Mouse (Mus musculus): ENCODE measurements around the gene Sox5. TPM values are rescaled to one million over a fixed set of nuclear protein-coding genes. Genes with fewer than 3 reads are reported as not detected.
A peak's percentile ranks its signal among the peaks of the same experiment; 100 is the strongest.

Sox5 gene
- polyA plus RNA-seq, 1 experiment from 2014 or later: 34.6 TPM

DNA sequence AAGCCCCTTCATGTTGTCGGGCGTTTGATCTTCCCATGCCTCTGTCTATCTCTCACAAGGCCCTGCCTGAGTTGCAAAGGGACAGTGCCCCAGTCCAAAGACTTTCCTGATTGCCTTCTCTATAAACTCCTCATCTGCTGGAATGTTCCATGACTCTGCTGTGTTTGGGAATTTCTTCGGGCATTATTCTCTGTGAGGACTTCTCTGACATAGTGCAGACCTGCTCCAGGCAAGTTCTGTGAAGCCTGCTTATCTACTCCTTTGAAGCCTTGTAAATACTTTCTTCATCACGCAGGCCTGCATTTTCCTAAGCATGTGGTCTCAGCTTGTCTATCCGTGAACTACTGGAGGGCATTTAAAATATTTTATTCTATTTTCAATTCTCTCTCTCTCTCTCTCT is 914.7 kb downstream of the Sox5 start:
- no peaks in the 10 kb centered on the region for H3K36me3 ChIP-seq (ENCODE audit: control insufficient read depth, insufficient read depth, low read length)
- no peak overlapping the region for H3K4me3 ChIP-seq (ENCODE audit: low read depth, low read length)
- H3K9ac ChIP-seq (replicated peaks; ENCODE audit: low read depth, low read length): no peak overlapping the region
- H3K9me3 ChIP-seq (ENCODE audit: control insufficient read depth, low read length): no peaks in the 10 kb centered on the region
- ATAC-seq (ENCODE audit: low read depth): no peak
- H3K27ac ChIP-seq (ENCODE audit: low read depth, low read length): no peak overlapping the region
- no peaks in the 10 kb centered on the region for H3K27me3 ChIP-seq (ENCODE audit: control insufficient read depth, insufficient read depth, low read length)
- WGBS: 78% methylated on average over 5 of the region's 5 CpGs
- H3K4me2 ChIP-seq (ENCODE audit: low read depth, low read length): no peak overlapping the region
- no peaks in the 10 kb centered on the region for H3K4me1 ChIP-seq (ENCODE audit: control insufficient read depth, insufficient read depth, low read length)

DNA sequence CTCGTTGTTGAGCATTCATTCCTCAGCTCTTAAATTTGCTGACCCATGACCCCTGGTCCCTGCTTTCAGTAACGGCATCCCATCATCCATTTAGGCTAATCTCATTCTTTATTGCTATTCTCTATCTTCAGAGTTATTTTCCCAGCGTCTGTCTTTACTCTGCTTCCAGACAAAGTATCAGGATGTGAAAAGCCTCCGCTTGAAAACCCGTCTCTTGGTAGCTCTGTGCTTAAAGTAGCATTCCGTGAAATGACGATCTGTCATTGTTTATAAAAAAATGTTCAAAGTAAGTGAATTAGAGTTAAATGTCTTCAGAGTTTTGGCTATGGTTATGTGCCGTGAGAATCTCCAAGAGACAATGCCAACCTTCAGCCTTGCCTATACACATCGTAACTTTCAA is 915.2 kb downstream of the Sox5 start:
- Histone ChIP-seq H3K9me3 (ENCODE audit: control insufficient read depth, low read length) (no peaks in the 10 kb centered on the region), H3K4me3 (ENCODE audit: low read depth, low read length) (no peak overlapping the region), H3K36me3 (ENCODE audit: control insufficient read depth, insufficient read depth, low read length) (no peaks in the 10 kb centered on the region), H3K9ac (replicated peaks; ENCODE audit: low read depth, low read length) (no peak overlapping the region), H3K4me2 (ENCODE audit: low read depth, low read length) (no peak overlapping the region), H3K27ac (ENCODE audit: low read depth, low read length) (no peak overlapping the region), H3K27me3 (ENCODE audit: control insufficient read depth, insufficient read depth, low read length) (no peaks in the 10 kb centered on the region), H3K4me1 (ENCODE audit: control insufficient read depth, insufficient read depth, low read length) (no peaks in the 10 kb centered on the region)
- no peak for ATAC-seq (ENCODE audit: low read depth)
- WGBS: 78% methylated on average over 9 of the region's 9 CpGs

DNA sequence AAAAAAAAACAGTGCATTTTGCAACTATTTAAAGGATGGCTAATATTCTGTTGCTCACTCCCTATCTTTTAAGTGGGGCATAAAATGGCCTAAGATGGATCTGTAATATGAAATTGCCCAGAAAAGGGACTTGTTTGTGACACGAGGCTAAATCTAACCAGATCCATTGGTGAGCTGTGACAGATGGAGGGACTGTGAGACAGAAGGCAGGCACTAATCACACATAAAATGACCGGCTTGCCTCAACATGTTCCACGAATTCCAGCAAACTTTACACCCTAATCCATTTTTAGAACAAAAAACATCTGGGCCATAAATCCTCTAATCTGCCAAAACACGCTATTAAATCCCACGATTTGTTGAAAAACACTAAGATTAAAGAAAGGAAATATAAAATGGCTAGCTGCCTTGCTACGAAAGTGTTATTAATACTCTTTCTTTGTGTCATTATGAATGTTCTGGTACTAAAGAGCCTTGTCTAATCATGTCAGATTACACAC is 919.1 kb downstream of the Sox5 start:
- H3K9ac ChIP-seq (replicated peaks; ENCODE audit: low read depth, low read length): no peak overlapping the region
- 62% methylated on average over 6 of the region's 6 CpGs for WGBS
- H3K27ac ChIP-seq (ENCODE audit: low read depth, low read length): no peak overlapping the region
- H3K27me3 ChIP-seq (ENCODE audit: control insufficient read depth, insufficient read depth, low read length): no peaks in the 10 kb centered on the region
- no peak overlapping the region for H3K4me3 ChIP-seq (ENCODE audit: low read depth, low read length)
- H3K4me1 ChIP-seq (ENCODE audit: control insufficient read depth, insufficient read depth, low read length): no peaks in the 10 kb centered on the region
- H3K4me2 ChIP-seq (ENCODE audit: low read depth, low read length): no peak overlapping the region
- ATAC-seq (ENCODE audit: low read depth): no peak
- no peaks in the 10 kb centered on the region for H3K36me3 ChIP-seq (ENCODE audit: control insufficient read depth, insufficient read depth, low read length)
- no peaks in the 10 kb centered on the region for H3K9me3 ChIP-seq (ENCODE audit: control insufficient read depth, low read length)

DNA sequence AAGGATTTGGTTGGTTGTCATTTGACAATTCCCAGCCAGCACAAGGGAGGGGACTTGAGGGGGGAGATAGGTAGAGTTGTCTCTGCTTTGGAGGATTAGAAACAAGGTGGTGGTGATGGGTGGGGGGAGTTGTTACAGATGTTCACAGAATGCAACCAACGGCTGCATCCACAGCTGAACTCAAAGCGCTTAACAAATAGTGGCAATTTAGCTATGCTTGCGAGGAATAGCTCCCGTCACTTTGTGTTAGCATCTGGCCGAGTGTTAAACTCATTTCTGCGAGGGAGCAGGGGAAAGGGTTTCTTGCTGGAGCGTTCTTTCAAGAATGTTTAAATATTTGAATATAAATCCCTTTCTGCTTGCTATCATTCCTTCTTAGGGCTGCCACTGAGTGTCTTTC is 921.7 kb downstream of the Sox5 start:
- Histone ChIP-seq H3K4me1 (ENCODE audit: control insufficient read depth, insufficient read depth, low read length) (no peaks in the 10 kb centered on the region; the same call in 1 of the 2 replicates), H3K36me3 (ENCODE audit: control insufficient read depth, insufficient read depth, low read length) (no peaks in the 10 kb centered on the region), H3K27me3 (ENCODE audit: control insufficient read depth, insufficient read depth, low read length) (no peaks in the 10 kb centered on the region), H3K4me2 (ENCODE audit: low read depth, low read length) (no peak overlapping the region), H3K9me3 (ENCODE audit: control insufficient read depth, low read length) (no peaks in the 10 kb centered on the region), H3K9ac (replicated peaks; ENCODE audit: low read depth, low read length) (no peak overlapping the region), H3K4me3 (ENCODE audit: low read depth, low read length) (no peak overlapping the region), H3K27ac (ENCODE audit: low read depth, low read length) (no peak overlapping the region)
- no peak for ATAC-seq (ENCODE audit: low read depth)
- WGBS: 80% methylated on average over 7 of the region's 7 CpGs

DNA sequence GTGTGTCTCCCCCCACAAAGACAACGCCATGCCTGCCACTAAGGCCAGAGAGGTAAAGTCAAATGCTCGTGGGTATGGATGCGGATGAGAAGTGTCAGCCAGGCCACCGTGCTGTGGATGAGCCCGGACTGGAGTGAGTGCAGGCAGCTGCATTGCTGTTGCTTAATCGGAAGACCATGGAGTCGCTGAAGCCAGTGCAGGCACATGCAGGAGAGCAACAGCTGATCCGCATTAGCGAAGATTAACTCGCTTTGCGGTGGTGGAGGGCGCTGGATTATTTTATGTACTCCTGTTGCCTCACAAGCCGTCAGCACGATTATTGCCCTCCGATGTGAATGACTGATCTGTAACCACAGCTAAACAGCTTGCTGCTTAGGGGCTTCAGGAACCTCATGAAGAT is 922.2 kb downstream of the Sox5 start:
- H3K27me3 ChIP-seq (ENCODE audit: control insufficient read depth, insufficient read depth, low read length): no peaks in the 10 kb centered on the region
- H3K27ac ChIP-seq (ENCODE audit: low read depth, low read length): no peak overlapping the region
- H3K9ac ChIP-seq (replicated peaks; ENCODE audit: low read depth, low read length): no peak overlapping the region
- no peak overlapping the region for H3K4me2 ChIP-seq (ENCODE audit: low read depth, low read length)
- no peaks in the 10 kb centered on the region for H3K9me3 ChIP-seq (ENCODE audit: control insufficient read depth, low read length)
- WGBS: 82% methylated on average over 15 of the region's 15 CpGs
- no peaks in the 10 kb centered on the region; the same call in 1 of the 2 replicates for H3K4me1 ChIP-seq (ENCODE audit: control insufficient read depth, insufficient read depth, low read length)
- no peaks in the 10 kb centered on the region for H3K36me3 ChIP-seq (ENCODE audit: control insufficient read depth, insufficient read depth, low read length)
- no peak overlapping the region for H3K4me3 ChIP-seq (ENCODE audit: low read depth, low read length)
- no peak for ATAC-seq (ENCODE audit: low read depth)

DNA sequence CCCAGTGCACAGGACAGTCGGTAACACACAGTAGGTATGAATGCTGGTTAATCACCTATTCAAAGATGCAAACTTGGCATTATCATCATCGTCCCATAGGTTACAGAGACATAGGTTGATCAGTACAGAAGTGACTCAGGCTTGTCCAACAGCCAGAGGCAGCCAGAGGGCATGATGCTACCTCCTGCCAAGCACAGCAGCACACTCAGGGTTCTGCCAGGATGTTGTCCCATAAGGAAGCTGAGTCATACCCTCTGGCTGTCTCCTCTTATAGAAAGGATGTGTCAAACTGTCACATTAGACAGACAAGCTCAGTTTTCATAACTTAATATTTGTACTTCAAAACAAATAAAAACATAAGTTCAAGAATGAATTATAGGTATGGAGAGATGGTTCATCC is 923.2 kb downstream of the Sox5 start:
- H3K9ac ChIP-seq (replicated peaks; ENCODE audit: low read depth, low read length): no peak overlapping the region
- WGBS: 93% methylated on average over 2 of the region's 2 CpGs
- ATAC-seq (ENCODE audit: low read depth): no peak

DNA sequence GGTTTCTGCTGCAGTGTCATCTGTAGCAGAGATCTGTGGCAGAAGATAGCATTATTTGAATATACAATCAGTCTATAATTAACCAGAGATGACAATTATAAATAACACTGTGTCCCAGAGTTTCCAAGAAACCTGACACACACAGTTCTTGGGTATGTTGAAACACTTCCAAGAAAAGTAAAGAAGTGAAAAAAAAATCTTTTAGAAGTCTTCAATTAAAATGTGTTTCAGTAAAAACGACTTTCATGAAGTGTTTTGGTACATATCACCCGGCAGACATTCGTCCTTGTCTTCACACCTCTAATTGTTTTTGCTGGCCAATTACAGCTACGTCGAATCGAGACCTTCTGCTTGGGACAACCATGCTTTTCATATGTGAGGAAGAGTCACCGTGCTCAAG is 924.4 kb downstream of the Sox5 start:
- Histone ChIP-seq H3K9ac (replicated peaks; ENCODE audit: low read depth, low read length) (no peak overlapping the region), H3K27me3 (ENCODE audit: control insufficient read depth, insufficient read depth, low read length) (no peaks in the 10 kb centered on the region), H3K4me2 (ENCODE audit: low read depth, low read length) (no peak overlapping the region), H3K9me3 (ENCODE audit: control insufficient read depth, low read length) (no peaks in the 10 kb centered on the region), H3K4me3 (ENCODE audit: low read depth, low read length) (no peak overlapping the region), H3K4me1 (ENCODE audit: control insufficient read depth, insufficient read depth, low read length) (no peaks in the 10 kb centered on the region; the same call in 1 of the 2 replicates), H3K27ac (ENCODE audit: low read depth, low read length) (no peak overlapping the region), H3K36me3 (ENCODE audit: control insufficient read depth, insufficient read depth, low read length) (no peaks in the 10 kb centered on the region)
- no peak for ATAC-seq (ENCODE audit: low read depth)
- WGBS: 96% methylated on average over 7 of the region's 7 CpGs

More for the DNA sequence above, 923.2 kb downstream of the Sox5 start:
- Histone ChIP-seq H3K4me2 (ENCODE audit: low read depth, low read length) (no peak overlapping the region), H3K27me3 (ENCODE audit: control insufficient read depth, insufficient read depth, low read length) (no peaks in the 10 kb centered on the region), H3K36me3 (ENCODE audit: control insufficient read depth, insufficient read depth, low read length) (no peaks in the 10 kb centered on the region), H3K4me3 (ENCODE audit: low read depth, low read length) (no peak overlapping the region), H3K9me3 (ENCODE audit: control insufficient read depth, low read length) (no peaks in the 10 kb centered on the region), H3K27ac (ENCODE audit: low read depth, low read length) (no peak overlapping the region), H3K4me1 (ENCODE audit: control insufficient read depth, insufficient read depth, low read length) (no peaks in the 10 kb centered on the region; the same call in 1 of the 2 replicates)

DNA sequence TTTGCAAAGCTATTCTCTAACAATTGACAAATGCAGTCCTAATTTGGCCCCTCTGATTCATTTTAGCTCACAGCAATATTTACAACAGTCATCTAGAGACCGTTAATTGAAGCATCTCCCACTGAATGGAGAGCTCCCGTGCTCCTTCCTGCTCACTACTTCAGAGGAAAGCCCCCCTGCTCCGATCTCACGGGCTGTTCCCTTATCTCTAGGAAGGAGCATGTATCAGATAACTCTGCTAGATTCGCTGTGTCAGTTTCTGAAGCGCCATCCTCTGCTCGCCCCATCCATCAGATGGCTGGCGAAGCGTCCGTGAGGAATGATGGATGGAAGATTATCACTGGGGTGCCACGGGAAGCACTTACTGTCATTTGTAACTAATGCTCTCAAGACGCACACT is 926.4 kb downstream of the Sox5 start:
- Histone ChIP-seq H3K4me3 (ENCODE audit: low read depth, low read length) (no peak overlapping the region), H3K4me2 (ENCODE audit: low read depth, low read length) (peak overlapping the region; percentile 24; the same call in 1 of the 2 replicates), H3K27ac (ENCODE audit: low read depth, low read length) (no peak overlapping the region), H3K9me3 (ENCODE audit: control insufficient read depth, low read length) (no peaks in the 10 kb centered on the region), H3K27me3 (ENCODE audit: control insufficient read depth, insufficient read depth, low read length) (no peaks in the 10 kb centered on the region), H3K36me3 (ENCODE audit: control insufficient read depth, insufficient read depth, low read length) (no peaks in the 10 kb centered on the region), H3K9ac (replicated peaks; ENCODE audit: low read depth, low read length) (0 out of 2 replicates have a peak overlapping the region, but pooled peaks have one; percentile 3), H3K4me1 (ENCODE audit: control insufficient read depth, insufficient read depth, low read length) (no peaks in the 10 kb centered on the region; the same call in 1 of the 2 replicates)
- 37% methylated on average over 12 of the region's 12 CpGs for WGBS
- ATAC-seq (ENCODE audit: low read depth): no peak

DNA sequence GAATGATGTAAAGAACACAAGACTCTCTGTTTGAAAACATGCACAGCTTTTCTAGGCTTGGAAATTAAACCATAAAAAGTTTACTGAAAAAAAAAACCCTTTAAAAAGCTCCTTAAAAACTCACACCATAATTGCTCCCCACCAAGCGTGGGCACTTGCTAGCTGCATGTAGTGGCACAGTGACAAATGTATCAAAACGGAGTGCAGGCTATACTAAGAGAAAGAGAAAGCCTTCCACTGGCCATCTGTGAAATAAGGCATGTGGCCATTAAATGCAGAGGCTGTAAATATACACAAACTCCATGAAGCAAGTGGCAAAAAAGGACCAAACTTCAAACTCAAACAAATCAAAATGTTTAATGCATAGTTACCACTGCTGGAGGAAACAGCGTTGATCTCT is 927.7 kb downstream of the Sox5 start:
- Histone ChIP-seq H3K36me3 (ENCODE audit: control insufficient read depth, insufficient read depth, low read length) (no peaks in the 10 kb centered on the region), H3K27me3 (ENCODE audit: control insufficient read depth, insufficient read depth, low read length) (no peaks in the 10 kb centered on the region), H3K9ac (replicated peaks; ENCODE audit: low read depth, low read length) (no peak overlapping the region), H3K27ac (ENCODE audit: low read depth, low read length) (no peak overlapping the region), H3K4me1 (ENCODE audit: control insufficient read depth, insufficient read depth, low read length) (no peaks in the 10 kb centered on the region; the same call in 1 of the 2 replicates), H3K9me3 (ENCODE audit: control insufficient read depth, low read length) (no peaks in the 10 kb centered on the region), H3K4me3 (ENCODE audit: low read depth, low read length) (no peak overlapping the region), H3K4me2 (ENCODE audit: low read depth, low read length) (no peak overlapping the region)
- no peak for ATAC-seq (ENCODE audit: low read depth)
- WGBS: 56% methylated on average over 3 of the region's 3 CpGs
